Mouse (Mus musculus) midbrain, embryonic 12.5 days (tissue): ENCODE results near the gene Eif3k. TPM values are rescaled to one million over a fixed set of nuclear protein-coding genes. Genes with fewer than 3 reads are reported as not detected.
"Not testable (repeated sequence)": the region's sequence is repeated elsewhere in the genome, so short reads cannot be mapped to it uniquely, and the experiment has no call there.

Experiments
- ATAC-seq: fragments of 200-750 bp; cut with Nextera tagmentation; 2 replicates; pipeline ENCODE4 v1.8.0; 2017; ENCODE audit warnings: low read depth, moderate TSS enrichment, moderate library complexity; ENCODE audit not compliant: low FRiP score
- H3K27ac ChIP-seq: fragments of 300-500 bp; sonication (generic); replicated peaks from 2 replicates; pipeline ENCODE4 v1.5.1; 2016; ENCODE audit warnings: mild to moderate bottlenecking
- H3K27me3 ChIP-seq: fragments of 300-500 bp; sonication (generic); 2 replicates; pipeline ENCODE4 v1.6.1; 2016; ENCODE audit warnings: mild to moderate bottlenecking
- H3K36me3 ChIP-seq: fragments of 300-500 bp; sonication (generic); 2 replicates; pipeline ENCODE4 v1.6.1; 2016
- H3K4me1 ChIP-seq: fragments of 300-500 bp; sonication (generic); 2 replicates; pipeline ENCODE4 v1.6.1; 2016
- H3K4me2 ChIP-seq: fragments of 300-500 bp; sonication (generic); replicated peaks from 2 replicates; pipeline ENCODE4 v1.6.1; 2016; ENCODE audit warnings: mild to moderate bottlenecking, moderate library complexity
- H3K4me3 ChIP-seq: fragments of 300-500 bp; sonication (generic); 2 replicates; pipeline ENCODE4 v1.5.1; 2016; ENCODE audit warnings: mild to moderate bottlenecking
- H3K9ac ChIP-seq: fragments of 300-500 bp; sonication (generic); replicated peaks from 2 replicates; pipeline ENCODE4 v1.6.1; 2016; ENCODE audit warnings: mild to moderate bottlenecking, moderate library complexity
- H3K9me3 ChIP-seq: fragments of 300-500 bp; sonication (generic); 2 replicates; pipeline ENCODE4 v1.6.1; 2016; ENCODE audit warnings: mild to moderate bottlenecking
- WGBS: fragments of 180-500 bp; shearing (Covaris S2); methylation state at CpG from one replicate; pipeline ENCODE4 v1.1.7; 2016; 5-methylcytosine and 5-hydroxymethylcytosine counted together
- polyA plus RNA-seq: library from polyadenylated mRNA; unstranded; fragments of >200 nt; fragmentation: Nextera tagmentation; extraction: Ambion mirVana; gene quantifications from 2 replicates; pipeline ENCODE4 v1.2.1, GENCODE M21; 2016

The Eif3k gene
- polyA plus RNA-seq, 1 experiment from 2014 or later, result 335 TPM

DNA sequence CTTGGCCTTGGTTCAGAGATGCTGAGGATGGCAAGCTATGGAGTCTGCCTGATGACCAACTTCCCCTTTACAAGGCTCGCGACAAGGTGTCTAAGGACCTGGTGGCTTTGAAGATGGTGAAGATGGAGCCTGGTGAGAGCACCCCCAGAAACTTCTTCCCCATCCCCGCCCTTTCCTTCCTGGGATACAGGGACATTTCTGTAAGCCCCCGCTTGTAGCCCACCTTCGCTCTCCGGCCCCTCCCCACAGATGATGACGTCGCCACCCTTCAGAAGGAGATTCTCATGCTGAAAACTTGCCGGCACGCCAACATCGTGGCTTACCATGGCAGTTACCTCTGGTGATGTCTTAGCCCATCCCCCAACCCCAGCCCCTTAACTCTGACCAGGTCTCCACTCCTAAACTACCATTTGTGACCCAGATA, 1.5 kb upstream of the Eif3k start:
- H3K4me2 ChIP-seq, result no peak overlapping the region
- H3K4me3 ChIP-seq, result no peak overlapping the region
- no peak overlapping the region for H3K9ac ChIP-seq
- H3K4me1 ChIP-seq, result peaks cover 14% of the 10 kb centered on the region
- H3K27me3 ChIP-seq, result no peaks in the 10 kb centered on the region
- no peak overlapping the region for H3K27ac ChIP-seq
- peaks cover 12% of the 10 kb centered on the region for H3K36me3 ChIP-seq
- no peak for ATAC-seq
- 81% methylated on average over 11 of the region's 11 CpGs for WGBS
- H3K9me3 ChIP-seq, result no peaks in the 10 kb centered on the region

DNA sequence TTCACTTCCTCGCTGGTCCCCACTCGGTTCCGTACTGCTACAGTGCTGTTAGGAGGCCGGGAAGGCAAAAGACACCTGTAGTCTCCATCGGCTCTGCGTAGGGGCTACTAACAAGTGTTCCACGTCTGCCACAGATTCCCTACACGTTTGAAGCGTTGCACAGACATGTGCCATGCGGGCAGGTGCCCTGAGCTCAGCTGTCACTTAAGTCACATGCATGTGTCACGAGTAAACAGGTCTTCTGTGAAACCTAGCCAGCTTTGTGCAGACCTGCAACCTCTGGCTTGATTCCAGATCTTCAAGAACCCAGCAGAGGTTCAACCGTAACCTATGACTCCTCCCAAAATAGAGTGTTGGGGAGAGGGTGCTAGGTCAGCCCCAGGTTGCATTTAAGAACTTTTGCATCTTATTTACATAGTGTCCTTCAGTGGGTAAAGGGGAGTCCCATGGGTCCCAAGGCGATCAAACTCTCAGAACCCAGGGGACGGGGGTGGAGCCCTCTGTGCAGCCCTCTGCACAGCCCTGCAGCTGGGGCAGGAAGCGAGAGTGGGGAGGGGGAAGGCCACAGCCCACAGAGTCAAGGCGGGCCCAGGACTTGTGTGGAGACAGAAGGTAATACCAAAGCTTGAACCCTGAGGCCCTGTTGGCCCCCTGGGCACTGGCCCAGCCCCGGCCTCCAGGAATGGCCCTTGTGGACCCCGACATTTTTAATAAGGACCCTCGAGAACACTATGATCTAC, 780 bp upstream of the Eif3k start:
- peak overlapping the region; percentile 69 for H3K9ac ChIP-seq
- peaks cover 14% of the 10 kb centered on the region for H3K4me1 ChIP-seq
- peak; percentile 41 for ATAC-seq
- peak overlapping the region; percentile 80 for H3K4me3 ChIP-seq
- peak overlapping the region; percentile 86 for H3K4me2 ChIP-seq
- peak overlapping the region; percentile 69 for H3K27ac ChIP-seq
- peaks cover 19% of the 10 kb centered on the region for H3K36me3 ChIP-seq
- H3K27me3 ChIP-seq, result no peaks in the 10 kb centered on the region
- H3K9me3 ChIP-seq, result no peaks in the 10 kb centered on the region
- 19% methylated on average over 19 of the region's 19 CpGs for WGBS

DNA sequence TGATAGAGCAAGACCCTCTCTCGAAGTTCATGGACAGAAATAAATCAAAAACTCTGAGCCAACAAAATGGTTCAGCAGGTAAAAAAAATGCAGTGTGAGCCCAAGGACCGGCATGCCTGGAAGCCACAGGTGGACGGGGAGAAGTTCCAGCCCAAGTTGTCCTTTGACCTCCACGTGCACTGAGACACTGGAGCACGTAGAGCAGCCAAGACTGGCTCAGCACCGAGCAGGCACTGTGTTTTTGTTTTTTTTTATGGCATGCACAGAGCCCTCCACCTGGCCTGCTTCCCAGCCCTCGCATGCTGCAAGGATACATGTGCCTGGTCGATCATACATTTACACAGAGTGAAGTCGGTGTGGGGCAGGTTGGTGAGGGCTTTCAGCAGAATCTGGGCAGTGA, 4.1 kb downstream of the Eif3k start:
- 92% methylated on average over 9 of the region's 9 CpGs for WGBS
- H3K4me1 ChIP-seq, result peaks cover 9% of the 10 kb centered on the region
- no peaks in the 10 kb centered on the region for H3K9me3 ChIP-seq
- H3K36me3 ChIP-seq, result peaks cover 57% of the 10 kb centered on the region
- no peak overlapping the region for H3K4me3 ChIP-seq
- no peak overlapping the region for H3K9ac ChIP-seq
- no peak overlapping the region for H3K4me2 ChIP-seq
- ATAC-seq, result no peak
- H3K27me3 ChIP-seq, result no peaks in the 10 kb centered on the region
- H3K27ac ChIP-seq, result no peak overlapping the region

DNA sequence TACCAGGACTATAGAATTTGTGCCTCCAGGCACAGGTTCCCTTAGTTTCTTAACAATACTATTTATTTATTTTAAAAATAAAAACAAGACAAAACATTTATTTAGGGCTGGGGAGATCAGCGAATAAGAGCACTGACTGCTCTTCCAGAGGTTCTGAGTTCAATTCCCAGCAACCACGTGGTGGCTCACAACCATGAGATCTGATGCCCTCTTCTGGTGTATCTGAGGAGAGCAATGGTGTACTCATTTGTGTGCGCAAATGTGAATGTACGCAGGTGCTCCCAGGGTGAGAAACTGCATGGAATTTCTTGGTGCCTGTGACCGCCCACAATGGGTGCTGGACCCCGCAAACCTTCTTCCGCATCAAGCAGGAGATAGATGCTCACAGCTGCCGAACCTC, 8.6 kb downstream of the Eif3k start:
- H3K27me3 ChIP-seq, result no peaks in the 10 kb centered on the region
- H3K4me1 ChIP-seq, result no peaks in the 10 kb centered on the region
- WGBS, result 86% methylated on average over 8 of the region's 8 CpGs
- H3K36me3 ChIP-seq, result peaks cover 72% of the 10 kb centered on the region
- H3K9me3 ChIP-seq, result no peaks in the 10 kb centered on the region
- H3K4me3 ChIP-seq, result no peak overlapping the region
- H3K9ac ChIP-seq, result no peak overlapping the region
- no peak overlapping the region for H3K27ac ChIP-seq
- no peak for ATAC-seq
- H3K4me2 ChIP-seq, result no peak overlapping the region

DNA sequence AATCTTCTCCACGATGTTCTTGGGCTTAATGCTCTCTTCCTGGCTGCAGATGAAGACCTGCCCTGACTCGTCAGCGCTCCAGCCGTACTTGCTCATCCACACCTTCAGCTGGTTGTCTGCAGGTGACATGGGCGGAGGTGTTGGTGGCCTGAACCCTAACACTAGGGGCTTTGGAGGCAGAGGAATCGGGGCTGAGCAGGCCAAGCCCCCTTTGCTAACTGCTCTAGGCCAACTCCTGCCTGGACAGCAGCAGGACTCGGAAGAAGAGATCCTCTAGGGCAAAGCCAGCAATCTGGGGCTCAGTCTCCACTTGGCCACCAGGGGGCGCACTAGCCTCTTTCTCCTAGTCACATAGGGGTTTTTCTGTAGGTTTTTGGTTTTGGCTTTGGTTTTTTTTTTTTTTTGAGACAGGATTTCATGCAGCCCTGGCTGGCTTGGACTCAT, 9.1 kb downstream of the Eif3k start:
- H3K36me3 ChIP-seq, result peaks cover 67% of the 10 kb centered on the region
- peak; percentile 19; the same call in 1 of the 2 replicates for ATAC-seq

DNA sequence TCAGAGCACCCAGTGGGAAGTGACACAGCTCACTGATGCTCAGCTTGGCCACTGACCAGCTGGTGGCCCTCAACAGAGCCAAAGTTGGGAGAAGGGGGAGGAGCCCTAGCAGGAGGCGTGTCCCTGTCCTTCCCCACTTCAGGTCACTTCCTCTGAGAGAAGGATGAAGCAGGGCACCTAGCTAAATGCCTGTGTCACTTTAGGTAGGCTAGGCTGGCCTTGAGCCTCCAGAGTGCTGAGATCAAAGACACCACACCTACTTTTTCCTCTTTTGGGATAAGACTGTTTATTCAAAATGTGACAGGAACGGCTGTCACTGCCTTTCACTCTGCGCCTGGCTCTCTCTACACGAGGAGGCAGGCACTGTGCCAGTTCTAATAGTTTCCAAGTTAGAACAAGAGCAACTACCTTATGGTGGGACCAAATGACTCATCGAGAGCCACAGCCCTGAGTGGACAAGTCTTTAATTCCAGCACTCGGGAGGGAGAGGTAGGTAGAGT, 9.8 kb downstream of the Eif3k start:
- H3K4me3 ChIP-seq, result no peak overlapping the region

More for the DNA sequence above, 9.1 kb downstream of the Eif3k start:
- Histone ChIP-seq H3K27ac (no peak overlapping the region), H3K4me2 (no peak overlapping the region), H3K9me3 (no peaks in the 10 kb centered on the region), H3K4me1 (no peaks in the 10 kb centered on the region), H3K9ac (no peak overlapping the region), H3K4me3 (no peak overlapping the region), H3K27me3 (no peaks in the 10 kb centered on the region)
- 71% methylated on average over 8 of the region's 8 CpGs for WGBS

DNA sequence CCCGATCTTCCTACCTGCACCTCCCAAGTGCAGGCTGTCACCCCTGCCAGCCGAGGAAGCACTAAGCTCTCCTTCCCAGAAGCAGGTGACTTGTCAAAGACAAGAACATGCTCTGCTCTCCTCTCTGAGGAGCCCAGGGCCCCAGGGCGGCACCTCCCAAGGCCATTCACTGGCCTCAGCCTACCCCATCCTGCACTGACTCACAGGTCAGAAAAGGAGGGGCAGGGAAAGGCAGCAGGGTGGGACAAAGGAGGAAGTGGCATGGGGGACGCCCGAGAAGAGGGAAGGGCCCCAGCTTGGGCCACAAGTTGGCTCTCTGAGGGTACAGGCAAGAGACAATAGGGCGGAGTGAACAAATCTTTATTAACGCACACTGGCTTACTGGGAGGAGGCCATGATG, 10.6 kb downstream of the Eif3k start:
- no peak overlapping the region for H3K4me2 ChIP-seq
- H3K4me1 ChIP-seq, result no peaks in the 10 kb centered on the region
- no peak overlapping the region for H3K4me3 ChIP-seq
- WGBS, result 90% methylated on average over 7 of the region's 7 CpGs
- no peak for ATAC-seq
- no peak overlapping the region for H3K27ac ChIP-seq
- H3K9me3 ChIP-seq, result no peaks in the 10 kb centered on the region
- no peaks in the 10 kb centered on the region for H3K27me3 ChIP-seq
- peaks cover 52% of the 10 kb centered on the region for H3K36me3 ChIP-seq
- no peak overlapping the region for H3K9ac ChIP-seq

More for the DNA sequence above, 9.8 kb downstream of the Eif3k start:
- Histone ChIP-seq H3K4me2 (no peak overlapping the region), H3K9me3 (no peaks in the 10 kb centered on the region), H3K27ac (no peak overlapping the region), H3K36me3 (peaks cover 60% of the 10 kb centered on the region), H3K4me1 (no peaks in the 10 kb centered on the region), H3K27me3 (no peaks in the 10 kb centered on the region), H3K9ac (no peak overlapping the region)
- WGBS, result 92% methylated on average over 6 of the region's 6 CpGs
- ATAC-seq, result no peak

DNA sequence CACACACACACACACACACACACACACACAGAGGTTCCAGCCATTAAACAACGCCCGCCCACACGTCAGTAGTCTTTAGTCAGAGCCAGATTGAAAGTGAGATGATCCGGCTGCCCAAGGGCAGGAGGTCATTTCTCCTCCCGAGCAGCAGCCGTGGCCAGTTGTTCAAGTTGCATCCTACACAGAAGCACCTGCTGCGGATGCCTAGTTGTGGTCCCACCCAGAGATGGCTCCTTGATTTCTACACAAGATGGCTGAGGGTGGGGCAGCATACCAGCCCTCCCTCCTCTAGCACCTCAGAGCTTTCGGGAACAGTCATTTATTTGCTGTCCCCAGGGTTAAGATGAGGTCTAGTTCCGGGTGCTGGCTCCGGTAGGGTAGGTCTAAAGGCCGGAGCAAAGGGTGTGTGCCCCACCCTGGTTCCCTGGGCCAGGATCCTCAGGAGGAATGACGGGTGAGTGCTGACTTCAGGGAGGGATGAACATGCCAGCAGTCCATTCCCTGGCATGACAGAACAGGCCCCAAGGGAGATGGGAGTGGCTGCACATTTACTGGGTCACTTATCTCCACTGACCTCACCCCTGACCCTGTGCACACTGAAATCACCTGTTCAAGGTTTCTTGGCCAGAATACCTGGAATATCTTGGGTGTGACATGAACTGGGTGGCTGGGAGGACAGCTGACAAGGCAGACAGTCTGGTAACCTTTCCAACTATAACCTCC, 11.8 kb downstream of the Eif3k start:
- ATAC-seq, result no peak
- H3K9ac ChIP-seq, result no peak overlapping the region
- H3K27me3 ChIP-seq, result no peaks in the 10 kb centered on the region
- no peak overlapping the region for H3K27ac ChIP-seq
- WGBS, result 79% methylated on average over 12 of the region's 12 CpGs
- no peaks in the 10 kb centered on the region for H3K4me1 ChIP-seq
- H3K36me3 ChIP-seq, result peaks cover 48% of the 10 kb centered on the region
- no peak overlapping the region for H3K4me2 ChIP-seq
- no peaks in the 10 kb centered on the region for H3K9me3 ChIP-seq
- no peak overlapping the region for H3K4me3 ChIP-seq

DNA sequence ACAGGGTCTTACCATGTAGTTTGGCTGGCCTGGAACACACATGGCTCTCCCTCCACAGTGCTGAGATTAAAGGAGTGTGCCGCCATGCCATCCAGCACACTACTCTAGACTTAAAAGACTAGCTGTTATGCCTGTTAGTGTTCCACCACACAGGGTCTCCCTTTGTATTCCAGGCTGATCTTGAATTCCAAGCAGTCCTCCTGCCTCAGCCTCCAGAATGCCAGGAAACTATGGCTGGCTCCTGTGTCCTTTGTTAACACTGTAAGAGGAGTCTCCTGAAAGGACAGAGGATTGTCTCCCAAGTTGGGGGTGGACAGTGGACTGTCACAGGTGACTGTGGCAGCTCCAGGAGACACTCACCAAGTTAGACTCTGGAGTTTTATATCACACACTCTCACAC, 12.4 kb downstream of the Eif3k start:
- Histone ChIP-seq H3K36me3 (peaks cover 42% of the 10 kb centered on the region), H3K27me3 (no peaks in the 10 kb centered on the region), H3K4me2 (no peak overlapping the region), H3K27ac (no peak overlapping the region), H3K9ac (no peak overlapping the region), H3K4me1 (no peaks in the 10 kb centered on the region), H3K9me3 (no peaks in the 10 kb centered on the region), H3K4me3 (no peak overlapping the region)
- WGBS, result 84% methylated on average over 1 of the region's 1 CpGs
- ATAC-seq, result no peak

DNA sequence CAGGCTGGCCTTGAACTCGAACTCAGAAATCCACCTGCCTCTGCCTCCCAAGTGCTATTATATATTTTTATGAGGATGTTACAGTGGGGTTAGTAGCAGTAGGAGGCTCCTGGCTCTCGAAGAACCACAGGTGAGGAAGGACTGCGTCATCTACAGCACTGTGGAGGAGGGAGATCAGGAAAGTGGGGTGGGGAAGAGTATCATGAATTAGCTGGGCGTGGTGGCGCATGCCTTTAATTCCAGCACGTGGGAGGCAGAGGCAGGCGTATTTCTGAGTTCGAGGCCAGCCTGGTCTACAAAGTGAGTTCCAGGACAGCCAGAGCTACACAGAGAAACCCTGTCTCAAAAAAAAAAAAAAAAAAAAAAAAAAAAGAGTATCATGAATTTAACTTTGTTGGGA, 13.5 kb downstream of the Eif3k start:
- not testable (repeated sequence) for H3K27ac ChIP-seq, H3K27me3 ChIP-seq, H3K4me2 ChIP-seq, ATAC-seq, H3K4me1 ChIP-seq, H3K9ac ChIP-seq, H3K4me3 ChIP-seq, H3K9me3 ChIP-seq
- H3K36me3 ChIP-seq, result peaks cover 30% of the 10 kb centered on the region
- 95% methylated on average over 8 of the region's 8 CpGs for WGBS

DNA sequence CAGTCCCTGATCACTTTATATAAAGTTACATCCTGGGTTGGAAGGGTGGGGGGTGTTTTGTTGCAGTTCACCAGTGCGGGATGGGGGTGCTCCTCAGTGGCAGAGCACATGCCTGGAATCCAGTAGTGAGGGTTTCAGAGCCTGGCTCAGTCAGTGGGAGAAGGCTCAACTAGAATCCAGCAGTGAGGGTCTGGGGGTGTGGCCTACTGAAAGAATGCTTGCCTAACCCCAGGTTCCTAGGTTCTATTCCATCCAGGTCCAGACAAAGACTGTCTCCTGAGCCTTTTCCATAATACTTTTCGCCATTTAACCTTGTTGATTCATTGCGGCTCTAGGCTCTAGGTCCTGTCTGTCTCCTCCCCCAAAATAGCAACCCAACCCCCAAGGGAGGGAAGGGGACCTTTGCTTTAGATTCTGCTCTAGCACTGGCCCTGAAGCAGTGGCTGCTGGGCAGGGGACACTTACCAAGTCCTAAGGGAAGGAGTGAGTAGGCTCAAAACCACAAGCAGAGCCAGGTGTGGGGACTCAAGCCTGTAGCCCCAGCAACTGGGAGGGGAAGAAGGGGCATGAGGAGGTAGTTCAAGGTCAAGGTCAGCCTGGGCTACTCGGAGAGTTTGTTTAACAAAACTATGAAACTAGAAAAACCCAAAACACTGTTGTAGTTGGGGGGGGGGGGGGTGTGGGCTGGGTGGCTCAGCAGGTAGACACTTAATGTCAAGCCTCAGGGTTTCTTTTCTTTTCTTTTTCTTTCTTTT, 14.7 kb downstream of the Eif3k start:
- Histone ChIP-seq H3K9ac (no peak overlapping the region), H3K36me3 (peaks cover 23% of the 10 kb centered on the region), H3K9me3 (no peaks in the 10 kb centered on the region), H3K4me1 (no peaks in the 10 kb centered on the region), H3K27me3 (no peaks in the 10 kb centered on the region), H3K4me3 (no peak overlapping the region), H3K4me2 (no peak overlapping the region), H3K27ac (no peak overlapping the region)
- no peak for ATAC-seq
- WGBS, result 67% methylated on average over 4 of the region's 4 CpGs

DNA sequence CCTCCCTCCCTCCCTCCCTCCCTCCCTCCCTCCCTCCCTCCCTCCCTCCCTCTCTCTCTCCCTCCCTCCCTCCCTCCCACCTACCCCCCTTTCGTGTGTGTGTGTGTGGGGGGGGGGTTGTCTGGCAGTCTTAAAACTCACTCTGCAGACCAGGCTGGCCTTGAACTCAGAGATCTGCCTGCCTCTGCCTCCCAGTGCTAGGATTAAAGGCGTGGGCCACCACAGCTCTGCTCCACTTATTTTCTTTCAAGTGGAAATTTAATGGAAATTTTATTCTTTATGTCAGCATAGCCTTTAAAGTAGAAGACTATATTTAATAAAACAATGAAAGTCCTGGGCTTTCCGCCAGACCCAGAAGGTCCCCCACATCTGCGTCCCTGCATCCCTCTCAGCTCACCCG, 15.5 kb downstream of the Eif3k start:
- 88% methylated on average over 4 of the region's 5 CpGs for WGBS
- ATAC-seq, result no peak
- peaks cover 15% of the 10 kb centered on the region for H3K36me3 ChIP-seq

More for the DNA sequence above, 15.5 kb downstream of the Eif3k start:
- H3K27ac ChIP-seq, result no peak overlapping the region
- H3K9me3 ChIP-seq, result no peaks in the 10 kb centered on the region
- H3K4me1 ChIP-seq, result peaks cover 3% of the 10 kb centered on the region
- H3K4me3 ChIP-seq, result no peak overlapping the region
- H3K4me2 ChIP-seq, result no peak overlapping the region
- no peak overlapping the region for H3K9ac ChIP-seq
- no peaks in the 10 kb centered on the region for H3K27me3 ChIP-seq
